Mouse (Mus musculus) stomach, adult 2 months (tissue): Measurements from ENCODE around the gene Stard7. TPM values are rescaled to one million over a fixed set of nuclear protein-coding genes. Genes with fewer than 3 reads are reported as not detected.

ENCODE experiments used
- polyA plus RNA-seq: library from polyadenylated mRNA; depleted of rRNA; stranded (reverse); fragments of >200 nt; gene quantifications from 2 replicates; pipeline ENCODE4 v1.2.3, GENCODE M21; 2012; rRNA removed

The Stard7 gene
- 12.3 and 33.1 TPM in 2 replicates for polyA plus RNA-seq

GRCm38 (mm10) chr2:127269491-127270299 lies at the start of gene Stard7:
Gene Stard7 (plus strand): TSS chr2:127270218.

GRCm38 (mm10) chr2:127247592-127248333 lies 22.3 kb upstream of the Stard7 start, which contains the start of the genes Ciao1 and Tmem127:
Gene Ciao1 (minus strand): TSS chr2:127247816.
Gene Tmem127 (plus strand): TSS chr2:127247908.

GRCm38 (mm10) chr2:127335767-127336496 lies 65.9 kb downstream of the Stard7 start, which contains the start of gene Dusp2:
Gene Dusp2 (plus strand): TSS chr2:127336159.

GRCm38 (mm10) chr2:127338416-127338815 lies 68.4 kb downstream of the Stard7 start, which contains the start of gene Astl:
Gene Astl (plus strand): TSS chr2:127338639.

Other genes with a start within 250 kb of the Stard7 start
- 1.4 and 2.2 TPM in 2 replicates for gene Blvra, start 199.6 kb upstream of the Stard7 start, polyA plus RNA-seq
- 0.40 and 0.63 TPM in 2 replicates for gene Ncaph, start 136.3 kb upstream of the Stard7 start, polyA plus RNA-seq
- 1.7 and 2.1 TPM in 2 replicates for gene Itpripl1, start 126.8 kb upstream of the Stard7 start, polyA plus RNA-seq
- 0.29 and 0.58 TPM in 2 replicates for gene 1810024B03Rik, start 61.9 kb upstream of the Stard7 start, polyA plus RNA-seq
- 5.7 and 8.8 TPM in 2 replicates for gene Snrnp200, start 61.8 kb upstream of the Stard7 start, polyA plus RNA-seq
- 19.1 and 19.5 TPM in 2 replicates for gene Ciao1, start 22.4 kb upstream of the Stard7 start, polyA plus RNA-seq
- gene Tmem127, start 22.3 kb upstream of the Stard7 start, polyA plus RNA-seq: 27.3 and 39.0 TPM in 2 replicates
- gene Dusp2, start 65.9 kb downstream of the Stard7 start, polyA plus RNA-seq: 1.4 and 1.9 TPM in 2 replicates
- not detected in 2 replicates for gene Astl, start 68.4 kb downstream of the Stard7 start, polyA plus RNA-seq
- gene Adra2b, start 93.0 kb downstream of the Stard7 start, polyA plus RNA-seq: 0.17 and 0.25 TPM in 2 replicates
- gene Gpat2, start 155.0 kb downstream of the Stard7 start, polyA plus RNA-seq: 0.14 and 0.42 TPM in 2 replicates
- 4.8 and 5.9 TPM in 2 replicates for gene Fahd2a, start 174.3 kb downstream of the Stard7 start, polyA plus RNA-seq